ENCODE assay signal across 1 mouse cellular context in the genomic region with DNA sequence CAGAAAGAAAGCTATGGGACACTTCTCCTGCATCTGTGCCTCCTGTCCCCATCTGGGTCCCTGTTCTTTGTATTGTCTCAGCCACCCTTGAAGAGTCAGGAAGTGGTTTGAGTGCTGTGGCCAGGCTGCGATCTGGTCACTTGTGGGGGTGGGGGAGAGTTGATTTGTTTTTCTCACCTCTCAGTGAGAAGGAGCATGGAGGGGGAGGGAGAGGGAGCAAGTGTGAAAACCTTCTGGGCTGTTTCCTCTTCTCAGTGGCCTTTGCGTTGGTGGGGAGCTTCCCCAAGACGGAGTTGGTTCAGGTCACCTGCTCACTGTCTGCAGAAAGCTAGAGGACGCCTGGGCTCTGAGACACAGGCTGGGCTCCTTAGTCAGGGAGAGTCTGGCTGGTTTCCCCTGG.
TF ChIP-seq lines count a peak whose summit lies in the region.

No protein-coding gene starts in this region.

TF ChIP-seq in CH12.LX, 34 proteins besides CTCF, POLR2A, EP300 and RAD21 (continued from another document):
- TF ChIP-seq RCOR1 (conservative IDR thresholded peaks at IDR 0.05; ENCODE audit: low read depth, low read length) (peak; percentile 88), MEF2A (IDR thresholded peaks at IDR 0.05; ENCODE audit: borderline replicate concordance, low read depth, low read length) (peak; percentile 62; the same call in 1 of the 2 replicates), MYC (IDR thresholded peaks at IDR 0.05; ENCODE audit: low read depth, low read length) (peak; percentile 65), TCF12 (IDR thresholded peaks at IDR 0.05; ENCODE audit: low read depth, low read length) (peak; percentile 90), ELF1 (IDR thresholded peaks at IDR 0.05; ENCODE audit: low read depth, low read length) (peak; percentile 78), KAT2A (IDR thresholded peaks at IDR 0.05; ENCODE audit: insufficient replicate concordance, low read length) (no peak), GABPA (IDR thresholded peaks at IDR 0.05; ENCODE audit: insufficient replicate concordance, low read depth, low read length) (no peak), MAFK (IDR thresholded peaks at IDR 0.05; ENCODE audit: insufficient replicate concordance, low read length) (peak; percentile 67)
TF ChIP-seq in CH12.LX: peak in this region for 19.
